Mouse (Mus musculus): Measurements from ENCODE around the gene Gp1bb.
A peak's percentile ranks its signal among the peaks of the same experiment; 100 is the strongest.

The Gp1bb gene

DNA sequence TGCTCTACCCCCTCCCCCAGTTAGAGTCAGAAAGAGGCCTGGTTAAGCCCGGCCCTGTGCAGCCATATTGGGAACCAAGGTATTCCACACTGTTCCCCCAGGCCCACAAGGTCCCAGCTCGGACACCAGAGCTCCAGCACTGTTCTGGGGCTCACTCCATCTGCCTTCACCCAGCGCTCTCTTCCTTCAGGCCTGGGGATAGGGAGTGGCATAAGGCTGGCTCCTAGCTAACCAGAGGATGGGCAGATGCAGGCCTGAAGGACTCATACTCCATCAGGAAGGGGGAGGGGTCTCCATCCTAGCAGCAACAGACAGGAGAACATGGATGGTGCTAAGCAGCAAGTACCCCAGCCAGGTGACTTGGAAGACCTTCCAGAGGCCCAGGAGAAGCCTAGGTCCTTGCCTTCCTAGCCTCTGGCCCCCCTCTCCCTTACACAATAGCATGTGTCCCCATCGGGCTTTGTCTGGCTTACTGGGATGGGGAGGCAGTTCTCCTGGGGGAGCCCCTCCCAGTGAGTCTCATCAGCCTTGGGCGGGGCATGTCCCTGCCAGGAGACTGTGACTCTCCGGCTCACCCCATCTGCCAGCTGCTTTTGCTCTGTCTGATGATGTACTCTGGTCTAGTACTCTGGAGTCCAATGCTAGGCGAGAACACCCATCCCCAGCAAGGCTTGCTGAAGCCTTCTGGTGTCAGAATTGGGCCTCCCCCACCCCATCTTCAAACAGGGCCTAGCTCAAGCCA lies 6.2 kb upstream of the Gp1bb start:
- no peak for DNase-seq

DNA sequence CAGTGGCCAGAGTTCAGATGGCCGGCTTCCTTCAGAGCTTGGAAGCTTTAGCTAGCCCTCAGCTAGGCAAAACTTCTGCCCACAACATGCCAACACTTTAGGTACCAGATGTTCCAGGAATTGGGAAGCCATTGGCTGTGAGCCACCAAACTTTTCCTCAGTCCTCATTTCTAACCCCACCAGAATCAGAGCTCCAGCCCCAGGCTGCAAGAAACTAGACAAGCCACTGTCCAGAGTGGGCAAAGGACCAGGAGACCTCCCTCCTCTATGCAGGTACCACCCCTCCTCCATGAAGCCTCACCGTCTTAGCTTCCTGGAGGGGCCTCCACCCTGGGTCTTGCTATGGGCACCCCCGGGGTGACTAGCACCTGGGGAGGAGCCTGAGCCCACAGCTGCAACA lies 5.0 kb upstream of the Gp1bb start:
- no peak for DNase-seq

DNA sequence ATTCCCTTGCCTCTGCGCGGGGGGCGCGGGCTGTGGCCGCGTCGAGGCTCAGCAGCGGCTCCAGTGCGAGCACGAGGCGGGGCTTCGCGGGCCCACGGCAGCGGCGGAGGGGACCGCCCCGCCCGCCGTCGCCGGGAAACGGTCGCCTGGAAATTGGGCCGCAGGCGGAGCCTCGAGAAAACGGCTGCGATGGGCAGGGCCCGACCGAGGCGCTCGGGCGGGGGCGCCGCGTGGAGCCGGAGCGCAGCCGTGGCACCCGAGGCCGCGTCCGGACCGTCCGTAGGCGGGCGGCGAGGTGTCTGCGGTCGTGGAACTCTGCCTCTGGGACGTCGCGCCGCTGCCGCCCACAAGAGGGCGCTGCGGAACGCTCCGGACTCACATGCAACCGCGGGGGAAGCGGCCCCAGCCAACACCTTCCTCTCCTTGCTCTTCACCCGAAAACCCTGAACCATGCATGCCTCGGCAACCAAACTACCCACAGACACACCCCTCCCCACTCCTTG lies 4.2 kb upstream of the Gp1bb start, which contains the start of gene Gm49601:
Gene Gm49601 (minus strand): TSS at position 52 of the 503 bp plus-strand sequence.
- peak; percentile 81 to 84 for DNase-seq

DNA sequence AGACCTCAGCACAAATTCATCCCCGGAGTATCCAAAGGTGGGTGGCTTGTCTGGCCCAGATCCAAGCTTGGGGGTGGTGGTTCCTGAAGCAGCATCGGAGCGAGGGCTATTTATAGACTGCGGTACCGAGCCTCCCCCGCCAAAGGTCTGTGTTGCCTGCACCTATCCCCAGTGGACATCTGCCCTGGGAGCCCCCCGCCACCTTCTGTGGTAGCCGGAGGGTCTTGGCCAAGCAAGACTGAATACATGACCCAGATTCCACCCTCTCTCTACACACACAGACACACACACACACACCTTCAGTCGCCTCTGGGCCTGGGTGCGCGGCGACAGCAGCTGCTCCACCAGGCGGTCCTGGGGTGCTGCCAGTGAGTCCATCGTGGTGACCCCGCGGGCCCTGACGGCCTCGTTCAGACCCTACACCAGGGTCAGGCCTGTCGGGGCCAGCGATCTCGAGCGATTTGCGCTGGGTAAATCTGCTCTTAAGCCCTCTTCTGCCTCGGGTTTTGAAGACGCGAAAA lies 3.6 kb upstream of the Gp1bb start:
- no peak for DNase-seq

DNA sequence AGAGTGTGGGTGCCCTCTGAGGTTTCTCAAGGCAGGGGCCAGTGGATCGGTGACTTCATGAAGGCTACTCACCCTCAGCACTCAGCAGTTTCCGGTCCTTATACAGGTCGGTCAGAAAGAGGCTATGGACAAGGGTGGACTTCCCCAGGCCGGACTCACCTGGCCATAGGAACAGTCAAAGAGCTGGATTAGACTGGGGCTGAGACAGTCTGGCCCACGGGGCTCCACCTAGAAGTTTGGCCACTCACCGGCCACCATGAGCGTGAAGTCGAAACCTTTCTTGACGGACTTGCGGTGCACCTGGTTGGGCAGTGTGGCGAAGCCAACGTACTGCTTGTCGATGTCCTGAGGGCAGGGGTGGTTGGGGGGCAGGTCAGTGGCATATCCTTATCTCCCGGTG lies 2.9 kb upstream of the Gp1bb start:
- no peak for DNase-seq

DNA sequence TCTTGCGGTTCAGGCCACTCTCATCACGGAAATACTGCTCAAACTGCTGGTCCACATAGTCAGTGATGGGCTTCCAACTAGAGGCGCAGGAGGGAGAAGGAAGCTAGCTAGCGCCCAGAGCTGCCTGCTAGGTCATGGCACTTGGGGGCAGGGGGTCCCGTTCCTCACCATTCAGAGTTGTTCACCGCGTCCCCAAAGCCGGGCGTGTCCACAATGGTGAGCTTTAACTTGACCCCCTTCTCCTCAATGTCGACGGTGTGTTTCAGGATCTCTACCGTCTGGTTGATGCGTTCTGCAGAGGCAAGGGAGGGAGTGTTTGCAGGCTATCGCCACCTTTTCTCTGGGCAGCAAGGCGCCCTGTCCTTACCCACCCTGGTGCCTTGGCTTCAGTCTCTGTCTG lies 2.4 kb upstream of the Gp1bb start:
- no peak for DNase-seq

DNA sequence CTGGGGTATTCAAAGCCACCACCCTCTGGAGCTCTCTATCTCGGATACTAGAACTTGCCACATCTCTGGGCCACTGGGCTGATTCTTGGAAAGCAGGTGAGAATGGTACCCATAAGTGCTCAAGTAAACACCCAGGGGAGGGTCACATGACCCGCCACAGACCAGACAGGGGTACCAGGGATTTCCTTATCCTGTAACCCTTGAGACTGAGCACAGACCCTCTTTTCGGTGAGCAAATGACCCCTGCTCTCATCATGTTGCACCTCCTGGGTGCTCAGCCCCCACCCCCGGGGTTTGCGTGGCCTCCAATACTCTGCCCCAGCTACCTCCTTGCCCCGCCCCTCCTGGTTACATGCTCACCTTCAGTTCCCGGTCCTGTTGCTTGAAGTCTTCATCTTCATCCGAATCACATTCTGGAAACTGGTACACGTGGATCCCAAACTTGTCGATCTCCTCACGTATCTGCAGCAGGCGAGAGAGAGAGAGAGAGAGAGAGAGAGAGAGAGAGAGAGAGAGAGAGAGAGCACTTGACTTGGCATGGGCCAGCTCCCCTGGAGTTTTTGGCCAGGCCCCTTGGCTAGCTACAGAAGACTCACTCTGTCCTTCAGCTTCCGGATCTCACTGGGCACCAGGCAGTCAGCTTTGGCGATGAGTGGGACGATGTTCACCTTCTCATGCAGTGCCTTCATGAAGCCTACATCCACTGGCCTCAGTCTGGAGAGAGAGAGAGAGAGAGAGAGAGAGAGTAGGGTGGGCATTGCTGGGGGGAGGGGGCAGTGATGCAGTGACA lies 1.7 kb upstream of the Gp1bb start:
- no peak for DNase-seq

DNA sequence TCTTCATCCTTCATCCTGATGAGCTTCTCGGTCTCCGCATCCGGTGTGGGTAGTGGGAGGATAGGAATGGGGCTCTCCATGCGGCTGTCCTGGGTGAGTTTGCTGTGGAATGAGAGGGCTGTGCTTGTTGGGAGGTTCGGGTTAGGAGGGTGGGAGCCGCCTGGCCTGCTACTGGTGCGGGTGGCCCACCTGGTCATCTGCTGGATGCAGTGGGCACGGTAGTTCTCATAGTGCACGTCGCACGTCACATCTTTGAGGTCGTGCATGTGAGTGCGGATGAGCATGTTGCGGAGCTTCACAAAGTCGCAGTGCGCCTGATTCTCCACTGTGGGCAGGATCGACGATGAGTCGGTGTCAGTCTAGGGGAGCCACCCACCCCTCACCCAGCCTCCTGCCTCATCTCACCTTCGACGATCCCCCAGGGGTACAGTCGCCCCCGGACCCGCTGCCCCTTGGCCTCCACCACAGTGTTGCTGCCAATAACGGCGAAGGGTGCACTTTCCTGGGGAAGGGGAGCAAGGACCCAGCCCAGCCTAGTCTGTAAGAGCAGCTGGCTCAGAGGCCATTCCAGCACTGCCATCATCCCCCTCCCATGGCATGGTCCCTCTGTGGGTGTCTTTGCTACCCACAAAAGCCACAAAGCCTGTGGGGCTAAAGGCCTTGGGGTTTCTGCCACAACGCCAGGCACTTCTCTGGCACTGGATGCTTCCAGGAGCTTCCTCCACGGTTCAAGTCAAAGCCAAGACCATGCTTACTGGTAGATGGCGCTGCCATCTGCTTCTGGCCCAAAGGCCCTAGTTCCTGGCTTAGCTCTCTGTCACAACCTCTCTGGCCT lies 930 bp upstream of the Gp1bb start:
- DNase-seq, result no peak

DNA sequence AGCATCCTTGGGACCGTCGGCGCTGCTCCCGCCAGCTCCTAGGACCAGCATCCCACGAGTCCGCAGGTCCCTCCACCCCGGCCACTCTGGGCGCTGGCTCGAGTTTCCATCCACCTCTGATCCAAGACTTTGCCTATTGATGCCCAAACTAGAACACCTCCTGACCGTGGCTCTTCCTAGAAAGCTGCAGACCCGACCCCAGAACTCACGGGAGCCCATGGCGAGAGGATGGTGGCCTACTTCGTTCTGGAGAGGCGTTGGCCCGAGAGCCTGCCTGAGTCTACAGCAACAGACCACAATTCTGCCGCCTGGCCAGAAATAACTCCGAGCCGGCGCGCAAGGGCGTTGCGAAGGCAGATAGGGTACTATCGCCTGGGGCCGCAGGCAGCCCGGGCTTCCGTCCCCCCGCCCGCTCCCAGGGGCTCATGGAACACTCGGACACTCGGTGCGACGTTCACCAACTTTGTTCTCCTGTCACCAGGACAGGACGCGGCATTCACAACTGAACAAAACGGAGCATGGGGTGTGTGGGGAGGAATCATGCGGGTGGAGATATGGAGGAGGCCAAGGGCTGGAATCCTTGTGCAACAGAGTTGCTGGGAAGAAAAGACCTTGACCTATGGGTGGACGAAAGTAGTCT lies 721 bp downstream of the Gp1bb start:
- DNase-seq, result no peak

DNA sequence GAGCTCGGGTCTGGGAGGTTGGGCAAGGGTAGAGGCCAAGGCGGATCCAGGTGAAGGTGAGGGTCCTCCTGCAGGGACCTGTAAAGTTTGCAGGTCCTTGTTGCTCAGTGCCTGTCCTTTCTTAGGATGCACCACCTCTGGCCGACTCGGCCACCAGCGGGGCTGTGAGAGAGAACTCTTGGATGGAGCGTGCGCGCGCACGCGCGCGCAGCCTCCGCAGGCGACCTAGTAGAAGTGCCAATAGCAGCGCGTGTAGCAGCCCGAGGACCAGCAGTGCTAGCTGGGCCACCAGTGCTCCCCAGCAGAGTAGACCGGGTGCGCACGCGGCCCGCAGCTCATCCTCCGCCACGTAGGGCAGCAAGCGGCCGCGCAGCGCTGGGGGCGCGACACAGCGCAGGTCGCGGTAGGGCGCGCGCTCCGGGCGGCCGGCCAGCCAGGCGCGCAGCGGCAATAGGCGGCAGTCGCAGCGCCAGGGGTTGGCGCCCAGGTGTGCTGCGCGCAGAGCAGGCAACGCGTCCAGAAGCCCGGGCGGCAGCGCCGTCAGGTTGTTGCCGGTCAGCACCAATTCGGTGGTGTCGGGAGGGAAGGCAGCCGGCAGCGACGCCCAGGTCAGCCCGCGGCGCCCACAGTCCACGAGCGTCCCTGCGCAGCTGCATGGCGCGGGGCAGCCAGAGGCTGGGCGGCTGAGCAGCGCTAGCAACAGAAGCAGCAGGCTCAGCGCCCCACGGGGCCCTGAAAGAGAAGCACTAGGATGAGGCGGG lies 1.4 kb downstream of the Gp1bb start:
- DNase-seq, result no peak

DNA sequence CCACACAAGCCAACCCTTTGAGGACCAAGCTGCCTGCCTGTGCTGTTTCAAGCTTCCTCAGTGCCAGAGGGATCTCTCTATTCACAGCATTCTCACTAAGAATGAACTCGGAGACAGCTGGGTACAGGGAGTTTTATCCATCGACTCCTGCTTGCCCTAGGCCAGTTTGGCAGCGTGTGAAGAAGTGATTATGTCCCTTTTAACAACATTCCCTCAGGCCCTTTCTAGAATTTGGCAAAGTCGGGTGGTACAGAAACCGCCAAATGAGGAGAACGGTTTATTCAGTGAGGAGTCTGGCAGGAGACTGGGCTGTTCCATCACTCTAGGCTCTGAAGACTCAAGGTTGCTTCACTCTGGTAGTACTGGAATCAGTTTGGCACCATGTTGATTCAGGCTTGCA lies 2.0 kb downstream of the Gp1bb start:
- no peak for DNase-seq

DNA sequence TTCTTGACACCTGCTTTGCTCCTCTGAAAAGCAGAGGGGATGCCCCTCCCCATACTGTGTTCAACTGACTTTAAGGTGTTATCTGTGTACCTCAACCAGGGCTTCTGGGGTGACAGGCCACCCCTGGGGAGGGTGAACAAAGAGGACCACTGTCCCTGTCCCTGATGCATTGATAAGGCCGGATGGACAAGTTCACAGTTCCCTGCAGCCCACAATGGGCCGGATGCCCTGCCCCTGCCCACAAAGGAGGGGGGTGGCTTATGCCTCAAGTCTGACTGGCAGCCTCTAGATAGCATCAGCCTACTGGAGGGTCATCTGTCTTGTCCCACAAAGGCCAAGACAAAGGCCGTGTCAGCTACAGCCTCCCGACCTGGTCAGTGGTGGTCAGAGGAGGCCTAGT lies 3.1 kb downstream of the Gp1bb start:
- no peak for DNase-seq

DNA sequence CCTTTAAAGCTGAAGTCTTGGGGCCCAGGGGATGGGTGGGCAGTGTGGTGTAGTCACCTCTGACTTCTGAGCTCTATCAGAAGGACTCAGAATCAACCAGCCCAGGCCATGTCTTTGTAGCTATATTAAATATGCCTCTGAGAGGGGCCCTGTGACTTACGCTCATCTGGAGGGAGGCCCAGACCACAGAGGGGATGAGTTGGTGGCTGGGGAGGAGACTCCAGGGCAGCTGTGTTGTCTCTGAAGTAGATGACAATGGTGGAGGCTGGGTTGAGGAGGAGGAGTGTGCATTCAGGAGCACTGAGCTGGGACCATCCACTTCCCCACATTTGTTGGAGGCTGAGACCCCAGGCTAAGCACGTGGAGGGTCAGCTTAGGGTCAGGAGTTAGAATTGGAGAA lies 3.9 kb downstream of the Gp1bb start:
- DNase-seq, result no peak

DNA sequence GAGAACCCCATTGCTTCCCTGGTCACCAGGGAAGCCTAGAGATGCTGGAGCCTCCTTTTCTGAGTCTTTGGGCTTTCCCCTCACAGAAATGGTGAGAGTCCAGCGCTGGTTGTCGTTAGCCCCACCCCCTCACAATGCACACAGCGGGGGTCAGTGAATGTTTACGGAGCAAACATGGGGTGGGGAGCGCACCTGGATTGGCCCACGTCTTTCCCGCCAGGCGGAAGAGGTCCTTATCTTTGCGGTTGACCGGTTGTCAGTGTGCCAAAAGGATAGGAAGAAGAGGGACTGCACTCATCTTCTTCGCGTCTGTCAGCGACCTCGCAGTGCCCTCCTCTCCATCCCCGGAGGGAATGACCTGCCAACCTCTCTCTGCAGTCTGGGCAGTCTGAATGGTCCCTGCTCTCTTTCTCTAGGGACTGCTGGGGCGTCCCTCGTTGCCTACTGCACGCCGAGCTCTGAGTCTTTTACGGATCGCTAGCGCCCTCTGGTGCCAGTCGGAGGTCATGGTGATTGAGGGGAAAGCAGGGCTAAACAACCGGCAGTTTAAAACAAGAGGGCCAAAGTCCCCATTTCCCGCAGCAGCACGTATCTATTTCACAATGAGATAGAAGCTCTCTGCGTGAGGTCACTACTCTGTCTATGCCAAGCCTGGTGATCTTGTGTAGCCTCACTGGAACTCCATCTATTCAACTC lies 4.7 kb downstream of the Gp1bb start:
- peak; percentile 82 to 87 for DNase-seq

DNA sequence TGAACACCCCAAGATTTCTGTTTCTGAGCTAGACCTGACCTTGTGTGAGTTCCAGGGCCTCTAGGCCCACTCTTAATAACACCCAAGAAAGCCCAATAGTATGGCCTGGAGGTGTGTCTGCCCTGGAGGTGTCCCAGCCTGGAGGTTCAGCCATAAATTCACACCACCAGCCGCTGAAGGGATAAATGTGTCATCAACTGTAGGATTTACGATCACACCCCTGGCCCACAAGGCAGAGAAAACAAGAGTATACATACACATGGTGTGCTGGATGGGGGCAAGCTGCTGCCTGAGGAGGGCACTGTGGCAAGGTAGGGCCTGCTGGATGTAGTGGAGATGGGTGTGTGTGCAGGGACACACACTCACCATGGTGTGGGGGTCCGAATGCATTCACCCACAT lies 8.9 kb downstream of the Gp1bb start:
- no peak for DNase-seq

DNA sequence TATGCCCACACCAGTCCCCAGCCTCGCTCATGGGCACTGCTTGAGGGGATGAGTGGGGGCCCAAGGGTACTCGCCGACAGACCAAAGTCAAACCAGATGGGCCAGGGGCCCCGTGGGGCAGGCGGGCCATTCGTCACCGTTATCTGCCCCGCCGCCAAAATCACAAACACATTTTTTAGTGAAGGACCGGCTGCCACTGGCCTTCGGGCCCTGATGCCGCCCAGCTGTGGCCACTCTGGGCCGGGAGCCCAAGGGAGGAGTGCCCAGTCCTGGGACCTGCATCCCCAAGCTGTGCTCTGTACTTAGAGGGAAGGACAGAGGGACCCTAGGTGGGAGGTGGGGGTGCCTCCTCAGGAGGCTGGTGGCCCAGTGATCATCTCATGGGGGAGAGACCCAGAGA lies 10.5 kb downstream of the Gp1bb start:
- DNase-seq, result no peak

DNA sequence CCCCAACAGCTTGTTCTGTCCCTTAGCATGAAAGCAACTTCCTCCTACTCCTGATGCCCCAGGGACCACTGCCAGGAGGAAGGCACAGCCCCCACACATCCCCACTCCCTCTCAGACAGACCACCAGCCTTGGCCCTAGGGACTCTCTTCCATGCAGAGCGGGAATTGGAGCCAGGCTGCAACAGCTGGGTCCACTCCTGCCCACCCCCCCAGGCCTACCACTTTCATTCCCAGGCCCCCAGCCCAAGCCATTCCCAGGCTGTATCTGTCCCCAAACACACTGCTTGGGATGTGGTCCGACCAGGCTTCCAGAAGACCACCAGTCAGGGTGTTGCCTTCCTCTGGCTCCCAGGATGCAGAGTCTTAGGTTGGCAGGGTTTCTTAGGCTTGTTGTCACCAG lies 13.1 kb downstream of the Gp1bb start:
- no peak for DNase-seq

DNA sequence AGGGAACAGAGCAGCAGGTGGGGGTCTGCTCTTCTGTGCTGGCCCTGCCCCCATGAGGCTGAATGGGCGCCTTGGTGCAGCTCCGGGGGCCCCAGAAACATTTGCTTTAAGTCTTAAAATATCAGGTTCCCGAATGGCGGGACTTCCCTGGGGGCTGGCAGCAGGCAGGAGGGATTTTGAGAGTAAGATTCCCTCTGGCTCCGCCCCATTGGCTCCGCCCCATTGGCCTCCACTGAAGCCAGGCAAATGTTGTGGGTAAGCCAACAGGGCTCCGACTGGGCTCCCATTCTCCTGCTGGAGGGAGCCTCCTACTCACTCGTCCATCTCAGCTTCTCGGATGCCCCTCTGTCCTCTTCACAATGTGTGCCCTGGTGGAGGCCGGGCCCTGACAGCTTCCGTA lies 14.0 kb downstream of the Gp1bb start:
- no peak for DNase-seq

DNA sequence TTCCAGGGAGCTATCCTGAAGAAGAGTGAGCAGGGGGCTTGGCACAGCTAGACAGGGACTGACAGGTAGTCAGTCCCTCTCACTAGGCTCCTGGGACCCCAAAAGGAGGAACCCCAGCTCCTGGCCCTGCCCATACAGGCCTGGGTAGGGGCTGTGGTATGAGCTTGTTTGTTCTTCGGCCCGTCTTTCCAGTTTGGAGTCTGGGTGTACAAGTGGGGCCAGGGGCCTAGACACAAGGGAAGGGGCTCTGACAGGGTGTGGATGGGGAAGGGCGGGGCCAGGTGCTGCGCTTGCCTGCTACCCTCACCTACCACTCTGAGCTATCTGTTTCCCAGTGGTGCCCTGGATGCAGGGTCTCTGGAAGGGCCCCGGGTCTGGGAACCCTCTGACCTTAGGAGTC lies 16.5 kb downstream of the Gp1bb start:
- no peak for DNase-seq

DNA sequence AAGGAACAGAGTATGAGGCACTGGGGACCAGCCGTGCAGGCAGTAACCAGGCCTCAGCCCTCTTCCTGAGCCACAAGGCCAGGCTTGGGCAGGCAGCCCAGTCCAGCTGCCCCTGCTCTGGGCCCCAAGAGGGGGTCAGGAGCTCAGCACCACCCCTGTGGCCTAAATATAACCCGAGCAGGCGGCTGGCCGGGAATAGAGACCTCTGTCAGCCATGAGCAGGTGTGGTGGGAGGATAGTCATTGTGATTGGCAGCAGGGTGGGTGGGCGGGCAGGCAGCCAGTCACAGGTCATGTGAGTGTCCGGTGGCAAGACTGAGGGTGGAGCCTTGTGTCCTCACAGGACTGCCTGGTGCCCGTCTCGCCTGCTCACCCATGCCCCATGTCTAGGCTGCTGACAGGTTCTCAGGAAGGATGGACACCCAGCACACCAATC lies 17.9 kb downstream of the Gp1bb start:
- no peak for DNase-seq

DNA sequence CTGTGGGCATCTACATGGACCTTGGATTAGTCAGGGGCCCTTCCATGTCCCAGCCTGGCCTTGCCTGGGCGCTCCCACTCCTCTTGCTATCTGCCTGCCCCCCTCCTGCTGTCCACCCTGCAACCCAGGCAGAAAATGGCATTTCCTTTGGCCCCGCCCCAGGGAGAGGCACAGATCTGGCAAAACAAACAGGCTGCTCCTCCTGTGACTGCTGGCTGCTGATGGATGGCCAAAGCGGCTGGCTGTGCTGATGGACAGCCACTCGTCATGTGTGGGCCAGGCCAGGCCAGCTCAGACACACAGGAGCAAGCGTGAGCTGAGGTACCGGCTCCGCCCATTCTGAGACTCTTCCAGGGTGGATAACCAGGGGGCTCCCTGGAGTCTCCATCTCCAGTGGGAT lies 20.8 kb downstream of the Gp1bb start:
- no peak for DNase-seq
